ENCODE assay signal across 9 mouse cellular contexts in the genomic region with DNA sequence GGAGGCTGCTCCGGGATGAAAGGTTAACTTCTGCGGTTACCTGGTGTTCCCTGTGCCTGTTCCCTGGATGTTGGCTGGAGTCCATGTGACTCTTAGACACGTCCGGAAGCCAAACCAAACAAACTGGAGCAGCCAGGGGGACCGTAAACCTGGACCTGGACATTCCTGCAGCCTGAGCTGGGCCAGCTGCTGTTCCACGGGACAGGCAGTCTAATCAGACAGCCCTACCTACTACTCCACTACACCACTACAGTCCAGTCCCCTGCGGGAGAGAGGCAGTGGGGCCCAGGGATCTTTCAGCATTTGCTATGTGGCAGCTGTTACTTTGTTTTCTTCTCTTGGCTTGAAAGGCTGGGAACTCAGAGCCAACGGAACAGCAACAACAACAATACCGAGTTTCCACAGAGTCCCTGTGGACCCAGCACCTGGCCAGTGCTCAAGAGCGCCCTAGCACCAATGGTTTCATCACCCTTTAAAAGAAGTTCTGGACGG. TPM values are rescaled to one million over a fixed set of nuclear protein-coding genes. Genes with fewer than 3 reads are reported as not detected.
DNase-seq lines count a peak whose midpoint lies in the region; ATAC-seq and TF ChIP-seq lines count a peak whose summit lies in the region.
"Had no signal": no experiment of that assay in that cellular context is flagged by ENCODE, and none has a peak within 500 bp of the region (broad histone marks: within the 10 kb centered on the region; RNA-seq: fewer than 3 reads in every experiment).

No protein-coding gene starts in this region.

- WGBS in intestine, embryonic 14.5 days = 33% methylated on average over 11 of the region's 11 CpGs
- WGBS in liver, embryonic 14.5 days (ENCODE audit: insufficient replicate concordance) = 66% methylated on average over 11 of the region's 11 CpGs

- H3K36me3 ChIP-seq in intestine, embryonic 14.5 days (ENCODE audit: control insufficient read depth, insufficient read depth, low read length) = no peaks in the 10 kb centered on the region
- H3K36me3 ChIP-seq in liver, embryonic 14.5 days (replicated peaks; ENCODE audit: control insufficient read depth, insufficient read depth, low read depth) = no peaks in the 10 kb centered on the region

- TF ChIP-seq EP300 in liver, embryonic 14.5 days (IDR thresholded peaks at IDR 0.05; ENCODE audit: low read depth) = no peak

- H3K9me3 ChIP-seq in intestine, embryonic 14.5 days (ENCODE audit: control insufficient read depth, low read length) = no peaks in the 10 kb centered on the region
- H3K9me3 ChIP-seq in liver, embryonic 14.5 days (ENCODE audit: control insufficient read depth, low read length) = no peaks in the 10 kb centered on the region

- H3K27ac ChIP-seq in intestine, embryonic 14.5 days (ENCODE audit: low read depth) = peak overlapping the region; percentile 36; the same call in 1 of the 2 replicates
- H3K27ac ChIP-seq in liver, embryonic 14.5 days = no peak overlapping the region

- no peak overlapping the region for H3K4me2 ChIP-seq in intestine, embryonic 14.5 days (ENCODE audit: low read length)
- peak overlapping the region; percentile 1 for H3K4me2 ChIP-seq in liver, embryonic 14.5 days (ENCODE audit: low read depth)

- DNase-seq in urinary bladder, postnatal 14 days (ENCODE audit: low spot score) = peak; percentile 79
- no peak for DNase-seq in urinary bladder, postnatal 25 days (ENCODE audit: low spot score)
- DNase-seq in intestine, embryonic 14.5 days (ENCODE audit: low spot score) = peak; percentile 63
- no peak for DNase-seq in liver, embryonic 14.5 days (ENCODE audit: low read depth in 3 of 3, low spot score in 3 of 3)
- peak; percentile 71 for DNase-seq in testis, postnatal 14 days (ENCODE audit: low spot score)
- no peak for DNase-seq in right cerebral cortex, postnatal 14 days
- DNase-seq in c-Kit-positive CD71-positive TER-119-positive erythroid progenitor cells, embryonic 14.5 days (ENCODE audit: low spot score) = no peak
- DNase-seq in layer of hippocampus, postnatal 14 days (ENCODE audit: low spot score in 2 of 2) = no peak

- TF ChIP-seq CTCF in liver, embryonic 14.5 days (IDR thresholded peaks at IDR 0.05; ENCODE audit: low read depth) = no peak

- H3K4me1 ChIP-seq in intestine, embryonic 14.5 days (replicated peaks; ENCODE audit: control insufficient read depth, insufficient read depth, low read length) = 0 out of 2 replicates have a peak, but pooled peaks cover 4% of the 10 kb centered on the region
- peaks cover 18 to 31% of the 10 kb centered on the region in 2 experiments for H3K4me1 ChIP-seq in liver, embryonic 14.5 days (replicated peaks; ENCODE audit: control insufficient read depth in 2 of 2, insufficient read depth in 2 of 2, low read length in 1 of 2)

- H3K27me3 ChIP-seq in intestine, embryonic 14.5 days (replicated peaks; ENCODE audit: control insufficient read depth, insufficient read depth, low read length) = no peaks in the 10 kb centered on the region
- H3K27me3 ChIP-seq in liver, embryonic 14.5 days (ENCODE audit: control insufficient read depth, insufficient read depth, low read length) = no peaks in the 10 kb centered on the region

- peak; percentile 57 for ATAC-seq in intestine, embryonic 14.5 days (replicated peaks; ENCODE audit: low FRiP score, low TSS enrichment, low read depth)
- peak; percentile 61 for ATAC-seq in liver, embryonic 14.5 days (ENCODE audit: insufficient read depth)

- H3K4me3 ChIP-seq in intestine, embryonic 14.5 days (ENCODE audit: low read depth, low read length) = no peak overlapping the region
- H3K4me3 ChIP-seq in liver, embryonic 14.5 days (ENCODE audit: insufficient read depth in 1 of 2, low read depth in 2 of 2, low read length in 2 of 2) = no peak overlapping the region

- H3K9ac ChIP-seq in intestine, embryonic 14.5 days (ENCODE audit: low read length) = no peak overlapping the region
- no peak overlapping the region for H3K9ac ChIP-seq in liver, embryonic 14.5 days (replicated peaks)

RNA-seq across cellular contexts. Expression of gene Herpud1, which starts 8.5 kb away (rescaled TPM):
- 77.7 and 97.4 TPM in 2 replicates for polyA plus RNA-seq in intestine, embryonic 14.5 days (2014; fragmentation: Nextera tagmentation; extraction: Ambion mirVana)
- polyA plus RNA-seq in liver, embryonic 14.5 days (2012; rRNA removed) = 41.8 and 46.7 TPM in 2 replicates
- 83.2 and 86.5 TPM in 2 replicates for polyA plus RNA-seq in liver, embryonic 14.5 days (2014; fragmentation: Nextera tagmentation; extraction: Ambion mirVana)
- total RNA-seq in layer of hippocampus, postnatal 14 days (2021) = 10 to 100 TPM; 43.9 to 56.6 TPM

RNA-seq across cellular contexts. Expression of gene Slc12a3, which starts 48.8 kb away (rescaled TPM):
- 0.05 TPM in 1 of 2 replicates, not detected in the other for polyA plus RNA-seq in intestine, embryonic 14.5 days (2014; fragmentation: Nextera tagmentation; extraction: Ambion mirVana)
- 0.01 TPM in 1 of 2 replicates, not detected in the other for polyA plus RNA-seq in liver, embryonic 14.5 days (2012; rRNA removed)
- polyA plus RNA-seq in liver, embryonic 14.5 days (2014; fragmentation: Nextera tagmentation; extraction: Ambion mirVana) = 0.11 TPM in 1 of 2 replicates, not detected in the other
- under 1 TPM; 0.31 to 0.44 TPM for total RNA-seq in layer of hippocampus, postnatal 14 days (2021)
- polyA plus RNA-seq: heart, embryonic 14.5 days had no signal

RNA-seq across cellular contexts. Expression of gene Nlrc5, which starts 56.4 kb away (rescaled TPM):
- 0.48 and 0.69 TPM in 2 replicates for polyA plus RNA-seq in intestine, embryonic 14.5 days (2014; fragmentation: Nextera tagmentation; extraction: Ambion mirVana)
- polyA plus RNA-seq in liver, embryonic 14.5 days (2012; rRNA removed) = 0.10 and 0.22 TPM in 2 replicates
- polyA plus RNA-seq in liver, embryonic 14.5 days (2014; fragmentation: Nextera tagmentation; extraction: Ambion mirVana) = 0.09 and 0.18 TPM in 2 replicates
- under 1 TPM; 0.35 to 0.45 TPM for total RNA-seq in layer of hippocampus, postnatal 14 days (2021)

Comparison
In these comparisons a context has a peak if more than half of its experiments do, and no peak if none do; other contexts are left out.
1. DNase-seq: peak in urinary bladder, postnatal 14 days (single experiment), intestine, embryonic 14.5 days (single experiment) and testis, postnatal 14 days (single experiment); none in urinary bladder, postnatal 25 days (single experiment), liver, embryonic 14.5 days (0 of 3), right cerebral cortex, postnatal 14 days (single experiment), c-Kit-positive CD71-positive TER-119-positive erythroid progenitor cells, embryonic 14.5 days (single experiment) and layer of hippocampus, postnatal 14 days (0 of 2).